Mouse (Mus musculus): ENCODE measurements around the gene Rabgap1l.

- TF ChIP-seq CTCF (IDR thresholded peaks at IDR 0.05; ENCODE audit: borderline replicate concordance, control insufficient read depth, extremely low read depth, insufficient read depth, low read length, poor library complexity): no peak
- no peak for TF ChIP-seq POLR2A (IDR thresholded peaks at IDR 0.05; ENCODE audit: control insufficient read depth, extremely low read depth, insufficient read depth, low read length, poor library complexity)
These were observed 120.8 kb downstream of the Rabgap1l start for GRCm38 (mm10) chr1:160672088-160672814.

Measured in thymus, adult 2 months (tissue).